Mouse (Mus musculus): Measurements from ENCODE around the gene Gm20521. TPM values are rescaled to one million over a fixed set of nuclear protein-coding genes. Genes with fewer than 3 reads are reported as not detected.

Gm20521 gene
- polyA plus RNA-seq, 1 experiment from 2014 or later, result 0.33 TPM

GRCm38 (mm10) chr14:54894296-54895151 lies 11.3 kb downstream of the Gm20521 start:
- under 1% methylated on average over 53 of the region's 54 CpGs for WGBS
- Histone ChIP-seq H3K27ac (peak overlapping the region; percentile 94), H3K9me3 (no peaks in the 10 kb centered on the region), H3K4me3 (peak overlapping the region; percentile 92), H3K4me1 (peaks cover 25% of the 10 kb centered on the region), H3K36me3 (peaks cover 31% of the 10 kb centered on the region), H3K4me2 (peak overlapping the region; percentile 49), H3K27me3 (no peaks in the 10 kb centered on the region), H3K9ac (peak overlapping the region; percentile 99)
- peak; percentile 31 for ATAC-seq (ENCODE audit: insufficient number of reproducible peaks, low FRiP score, low TSS enrichment, low read depth)

- Histone ChIP-seq H3K36me3 (peaks cover 31% of the 10 kb centered on the region), H3K4me1 (peaks cover 25% of the 10 kb centered on the region), H3K9me3 (no peaks in the 10 kb centered on the region), H3K4me3 (no peak overlapping the region), H3K4me2 (no peak overlapping the region), H3K27me3 (no peaks in the 10 kb centered on the region), H3K9ac (no peak overlapping the region), H3K27ac (peak overlapping the region; percentile 43)
- ATAC-seq (ENCODE audit: insufficient number of reproducible peaks, low FRiP score, low TSS enrichment, low read depth), result no peak
- 61% methylated on average over 2 of the region's 2 CpGs for WGBS
Observed at GRCm38 (mm10) chr14:54897445-54897844, 14.2 kb downstream of the Gm20521 start.

GRCm38 (mm10) chr14:54900383-54900782 lies 17.1 kb downstream of the Gm20521 start:
- H3K36me3 ChIP-seq, result peaks cover 39% of the 10 kb centered on the region
- 0 out of 2 replicates have a peak, but pooled peaks have one; percentile 9 for ATAC-seq (ENCODE audit: insufficient number of reproducible peaks, low FRiP score, low TSS enrichment, low read depth)
- H3K4me3 ChIP-seq, result no peak overlapping the region
- peaks cover 17% of the 10 kb centered on the region for H3K4me1 ChIP-seq
- H3K4me2 ChIP-seq, result no peak overlapping the region
- no peaks in the 10 kb centered on the region for H3K9me3 ChIP-seq
- peak overlapping the region; percentile 38; the same call in 1 of the 2 replicates for H3K27ac ChIP-seq
- under 1% methylated on average over 3 of the region's 3 CpGs for WGBS
- H3K9ac ChIP-seq, result no peak overlapping the region
- no peaks in the 10 kb centered on the region for H3K27me3 ChIP-seq

- H3K4me1 ChIP-seq, result no peaks in the 10 kb centered on the region
- no peak overlapping the region for H3K27ac ChIP-seq
- no peak overlapping the region for H3K4me2 ChIP-seq
- H3K4me3 ChIP-seq, result no peak overlapping the region
- H3K9ac ChIP-seq, result no peak overlapping the region
- 82% methylated on average over 4 of the region's 4 CpGs for WGBS
- no peaks in the 10 kb centered on the region for H3K9me3 ChIP-seq
- no peaks in the 10 kb centered on the region for H3K27me3 ChIP-seq
- peaks cover 39% of the 10 kb centered on the region for H3K36me3 ChIP-seq
- ATAC-seq (ENCODE audit: insufficient number of reproducible peaks, low FRiP score, low TSS enrichment, low read depth), result no peak
Observed at GRCm38 (mm10) chr14:54903641-54904040, 20.4 kb downstream of the Gm20521 start.

GRCm38 (mm10) chr14:54908682-54909081 lies 25.4 kb downstream of the Gm20521 start:
- Histone ChIP-seq H3K27me3 (no peaks in the 10 kb centered on the region), H3K27ac (no peak overlapping the region), H3K4me2 (no peak overlapping the region), H3K9me3 (no peaks in the 10 kb centered on the region), H3K36me3 (peaks cover 55% of the 10 kb centered on the region), H3K4me1 (peaks cover 25% of the 10 kb centered on the region), H3K4me3 (no peak overlapping the region), H3K9ac (no peak overlapping the region)
- no peak for ATAC-seq (ENCODE audit: insufficient number of reproducible peaks, low FRiP score, low TSS enrichment, low read depth)
- 87% methylated on average over 7 of the region's 7 CpGs for WGBS

GRCm38 (mm10) chr14:54912109-54912850 lies 29.0 kb downstream of the Gm20521 start:
- no peaks in the 10 kb centered on the region for H3K27me3 ChIP-seq
- 2% methylated on average over 52 of the region's 69 CpGs for WGBS
- peak overlapping the region; percentile 92 for H3K4me3 ChIP-seq
- H3K36me3 ChIP-seq, result peaks cover 48% of the 10 kb centered on the region
- ATAC-seq (ENCODE audit: insufficient number of reproducible peaks, low FRiP score, low TSS enrichment, low read depth), result peak; percentile 32; the same call in 1 of the 2 replicates
- peak overlapping the region; percentile 89 for H3K9ac ChIP-seq
- peak overlapping the region; percentile 94 for H3K27ac ChIP-seq
- no peaks in the 10 kb centered on the region for H3K9me3 ChIP-seq
- peak overlapping the region; percentile 80 for H3K4me2 ChIP-seq
- peaks cover 29% of the 10 kb centered on the region for H3K4me1 ChIP-seq

GRCm38 (mm10) chr14:54912886-54913285 lies 29.6 kb downstream of the Gm20521 start, which contains the start of gene Slc22a17:
TSS of gene Slc22a17 (minus strand) at chr14:54913132.
- peak within 1 kb of the TSS; percentile 89 for H3K9ac ChIP-seq

GRCm38 (mm10) chr14:54913343-54913742 lies 30.1 kb downstream of the Gm20521 start:
- Histone ChIP-seq H3K4me3 (peak overlapping the region; percentile 92), H3K4me1 (peaks cover 29% of the 10 kb centered on the region), H3K27ac (peak overlapping the region; percentile 94), H3K27me3 (no peaks in the 10 kb centered on the region), H3K9ac (peak overlapping the region; percentile 89), H3K4me2 (peak overlapping the region; percentile 80), H3K9me3 (no peaks in the 10 kb centered on the region), H3K36me3 (peaks cover 48% of the 10 kb centered on the region)
- ATAC-seq (ENCODE audit: insufficient number of reproducible peaks, low FRiP score, low TSS enrichment, low read depth), result no peak
- 13% methylated on average over 10 of the region's 10 CpGs for whole genome bisulfite sequencing

More at GRCm38 (mm10) chr14:54912886-54913285, 29.6 kb downstream of the Gm20521 start, which contains the start of gene Slc22a17:
- peak within 1 kb of the TSS; percentile 92 for H3K4me3 ChIP-seq
- H3K36me3 ChIP-seq, result peaks cover 48% of the 10 kb centered on the region
- H3K9me3 ChIP-seq, result no peaks in the 10 kb centered on the region
- peak within 1 kb of the TSS; percentile 80 for H3K4me2 ChIP-seq
- H3K27ac ChIP-seq, result peak within 1 kb of the TSS; percentile 94
- under 1% methylated on average over 28 of the region's 28 CpGs for WGBS
- H3K4me1 ChIP-seq, result peaks cover 29% of the 10 kb centered on the region
- no peaks in the 10 kb centered on the region for H3K27me3 ChIP-seq
- ATAC-seq (ENCODE audit: insufficient number of reproducible peaks, low FRiP score, low TSS enrichment, low read depth), result peak; percentile 94

- Histone ChIP-seq H3K36me3 (peaks cover 76% of the 10 kb centered on the region), H3K27ac (no peak overlapping the region), H3K4me1 (peaks cover 23% of the 10 kb centered on the region), H3K4me2 (no peak overlapping the region), H3K9me3 (no peaks in the 10 kb centered on the region), H3K9ac (no peak overlapping the region), H3K4me3 (no peak overlapping the region), H3K27me3 (no peaks in the 10 kb centered on the region)
- WGBS, result 86% methylated on average over 16 of the region's 16 CpGs
- ATAC-seq (ENCODE audit: insufficient number of reproducible peaks, low FRiP score, low TSS enrichment, low read depth), result no peak
Observed at GRCm38 (mm10) chr14:54920076-54920685, 36.9 kb downstream of the Gm20521 start.

- peak overlapping the region; percentile 90 for H3K9ac ChIP-seq
- WGBS, result 6% methylated on average over 7 of the region's 7 CpGs
- no peaks in the 10 kb centered on the region for H3K9me3 ChIP-seq
- H3K4me2 ChIP-seq, result peak overlapping the region; percentile 76
- H3K27ac ChIP-seq, result peak overlapping the region; percentile 100
- H3K4me3 ChIP-seq, result peak overlapping the region; percentile 63
- H3K4me1 ChIP-seq, result peaks cover 44% of the 10 kb centered on the region
- ATAC-seq (ENCODE audit: insufficient number of reproducible peaks, low FRiP score, low TSS enrichment, low read depth), result peak; percentile 64
- H3K27me3 ChIP-seq, result no peaks in the 10 kb centered on the region
- peaks cover 32% of the 10 kb centered on the region for H3K36me3 ChIP-seq
Observed at GRCm38 (mm10) chr14:54924641-54925348, 41.6 kb downstream of the Gm20521 start.

Measured in limb, embryonic 15.5 days (tissue).